Mouse (Mus musculus) kidney, adult 2 months (tissue): ENCODE data around the gene Hbp1.

Source experiments
- CTCF ChIP-seq: fragments of 200-500 bp; conservative IDR thresholded peaks from 2 replicates; pipeline ENCODE4 v1.5.1; 2011; ENCODE audit warnings: low read depth, mild to moderate bottlenecking, control low read depth, low read length, moderate library complexity, mixed read lengths; ENCODE audit not compliant: insufficient read depth, insufficient read length
- POLR2A ChIP-seq: fragments of 200-500 bp; IDR thresholded peaks from one replicate; pipeline ENCODE4 v1.6.1; 2011; ENCODE audit warnings: low read depth, low read length, control low read depth

DNA sequence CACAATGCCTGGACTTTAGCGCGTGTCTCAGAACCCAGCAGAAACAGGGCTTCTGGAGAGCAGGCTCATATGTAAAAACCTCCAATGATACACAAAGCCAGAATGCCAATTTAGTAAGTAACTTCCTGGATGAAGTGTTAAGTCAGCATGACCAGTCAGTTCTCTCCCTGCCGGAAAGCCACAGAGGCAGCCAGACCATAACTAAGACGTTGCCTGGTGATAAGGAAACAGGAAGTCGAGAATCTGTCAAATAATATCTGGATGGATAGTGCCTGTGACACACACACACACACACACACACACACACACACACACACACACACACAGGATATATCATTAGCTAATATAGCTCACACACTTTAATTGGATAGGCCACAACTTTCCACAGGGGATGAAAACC is 46.5 kb upstream of the Hbp1 start:
- TF ChIP-seq CTCF, result no peak
- TF ChIP-seq POLR2A, result no peak
